Mouse (Mus musculus): ENCODE data around the gene St3gal5. TPM values are rescaled to one million over a fixed set of nuclear protein-coding genes. Genes with fewer than 3 reads are reported as not detected.
"Not testable (repeated sequence)": the region's sequence is repeated elsewhere in the genome, so short reads cannot be mapped to it uniquely, and the experiment has no call there.

Gene St3gal5
- total RNA-seq (2022): 10 to 100 TPM; 60.4 to 74.1 (median 71.4) TPM

DNA sequence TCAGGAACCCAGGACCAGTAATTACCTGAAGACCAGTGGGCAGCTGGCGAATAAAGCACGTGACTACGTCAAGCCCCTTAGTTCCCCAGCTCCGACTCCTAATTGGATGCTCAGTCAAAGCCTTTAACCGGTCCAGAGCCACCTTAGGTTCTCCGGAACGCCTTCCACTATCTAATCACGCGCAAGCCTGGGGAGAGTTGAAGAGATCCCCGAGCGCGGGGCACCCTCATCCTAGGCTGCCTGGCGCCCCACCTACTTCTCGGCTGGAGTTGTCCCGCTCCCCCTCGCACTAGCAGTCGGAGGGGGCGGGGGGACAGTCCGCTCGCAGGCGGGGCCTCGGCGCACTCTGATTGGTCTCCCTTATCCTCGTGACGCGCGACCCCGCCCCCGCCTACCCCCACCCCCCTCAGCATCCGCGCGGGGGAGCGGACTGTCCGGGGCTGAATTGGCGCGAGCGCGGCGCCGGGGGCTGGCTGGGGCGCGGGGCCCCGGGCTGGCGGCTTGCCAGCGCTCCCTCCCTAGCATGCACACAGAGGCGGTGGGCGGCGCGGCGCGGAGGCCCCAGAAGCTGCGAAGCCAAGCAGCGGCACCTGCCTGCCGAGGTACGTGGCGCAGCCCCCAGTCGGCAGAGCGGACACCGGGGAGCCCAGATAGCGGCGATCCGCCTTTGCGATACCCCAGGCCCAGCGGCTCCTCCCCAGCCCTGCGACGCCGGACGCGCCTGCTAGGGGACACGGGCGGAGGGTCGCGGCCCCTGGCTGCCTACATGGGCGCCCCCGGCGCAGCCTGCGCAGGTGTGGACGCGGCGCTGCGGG is at the start of gene St3gal5:
TSS of gene St3gal5 (plus strand) at position 412 of the 815 bp plus-strand sequence.
- peak; percentile 83 for DNase-seq (ENCODE audit: low spot score)

DNA sequence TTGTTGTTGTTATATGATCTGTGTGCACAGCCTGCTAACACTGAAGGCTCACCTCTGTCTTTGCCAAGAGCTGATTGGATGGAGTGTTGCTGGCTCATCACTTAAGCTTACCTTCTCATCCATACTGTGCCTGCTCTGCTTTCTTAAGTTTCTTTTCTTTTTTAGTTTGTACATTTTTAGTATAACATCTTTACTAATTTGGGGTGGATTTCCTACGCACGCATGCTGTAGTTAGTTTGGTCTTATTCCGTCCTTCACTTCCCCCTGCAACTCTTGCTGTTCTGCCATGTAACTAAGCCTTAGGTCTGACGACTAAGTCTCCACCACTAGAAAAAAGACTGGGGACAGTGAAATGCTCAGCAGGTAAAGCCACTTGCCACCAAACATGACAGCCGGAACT is 48.7 kb upstream of the St3gal5 start:
- DNase-seq (ENCODE audit: low spot score): no peak

DNA sequence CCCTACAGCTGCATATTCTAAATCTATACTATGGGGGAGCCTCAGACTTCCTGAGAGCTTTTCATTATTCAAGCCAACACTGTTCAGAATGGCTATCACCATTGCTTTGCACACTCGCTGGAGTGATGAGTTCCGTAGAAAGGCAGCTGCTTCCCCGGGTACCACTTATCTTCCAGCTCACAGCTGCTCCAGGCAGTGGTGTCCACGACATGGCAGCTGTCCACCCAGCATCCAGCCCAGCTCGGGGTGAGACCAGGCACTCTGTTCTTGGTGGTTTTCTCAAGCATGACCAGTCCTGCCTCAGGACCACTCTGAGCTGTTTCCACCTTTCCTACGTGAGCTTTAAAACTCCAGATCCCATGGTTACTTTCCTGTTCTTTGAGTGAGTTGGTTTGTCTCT is 47.5 kb upstream of the St3gal5 start:
- DNase-seq (ENCODE audit: low spot score): no peak

DNA sequence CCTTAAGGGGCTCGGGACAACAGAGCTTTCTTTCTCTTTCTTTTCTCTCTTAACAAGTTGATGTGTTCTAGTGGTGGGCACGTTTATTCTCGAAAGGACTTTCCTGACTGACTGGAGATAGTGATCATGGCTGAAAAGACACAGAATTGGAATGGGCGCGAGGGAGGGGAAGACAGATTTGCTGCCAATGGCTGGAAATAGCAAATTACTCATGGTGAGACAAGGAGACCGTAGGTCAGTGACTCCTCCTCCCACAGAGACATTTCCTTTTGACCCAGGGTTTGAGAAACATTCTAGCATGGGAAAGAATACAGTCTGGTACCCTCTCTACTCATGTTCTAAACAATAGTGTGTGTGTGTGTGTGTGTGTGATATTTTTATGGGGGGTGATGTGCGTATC is 46.6 kb upstream of the St3gal5 start:
- no peak for DNase-seq (ENCODE audit: low spot score)

DNA sequence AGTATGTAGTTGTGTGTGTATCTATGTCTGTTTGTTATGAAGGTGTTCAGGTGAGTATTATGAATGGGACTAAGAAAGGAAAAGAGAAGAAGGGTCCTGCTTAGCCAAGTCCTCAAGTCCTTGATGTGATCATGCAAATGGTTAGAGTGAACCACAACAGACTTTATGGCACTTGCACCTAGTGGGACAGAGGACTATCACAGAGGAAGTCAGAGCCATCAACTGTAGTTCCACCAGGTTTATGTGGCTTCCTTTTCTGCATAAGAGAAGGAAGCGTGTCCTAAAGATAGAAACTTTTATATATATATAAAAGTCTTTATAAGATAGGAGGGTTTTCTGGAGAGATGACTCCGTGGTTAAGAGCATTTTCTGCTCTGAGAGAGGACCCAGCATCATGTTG is 46.1 kb upstream of the St3gal5 start:
- DNase-seq (ENCODE audit: low spot score): no peak

DNA sequence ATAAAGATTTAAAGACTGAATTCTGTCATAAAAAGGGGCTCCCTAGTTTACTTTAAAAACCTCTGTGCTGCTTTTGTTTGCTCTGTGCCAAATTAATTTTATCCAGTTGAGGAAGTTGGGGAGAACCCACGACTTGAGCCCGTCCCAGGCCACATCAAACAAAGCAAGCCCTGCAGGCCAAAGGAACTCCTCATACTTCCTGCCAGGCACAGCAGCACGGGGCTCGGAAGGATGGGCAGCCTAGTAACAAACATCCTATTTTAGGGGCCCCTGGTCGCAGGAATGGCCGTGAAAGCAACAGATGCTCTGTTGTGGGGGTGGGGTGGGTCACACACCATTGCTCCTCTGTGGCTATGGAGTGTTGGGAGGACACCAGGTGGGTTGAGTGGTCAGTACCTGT is 45.6 kb upstream of the St3gal5 start:
- no peak for DNase-seq (ENCODE audit: low spot score)

DNA sequence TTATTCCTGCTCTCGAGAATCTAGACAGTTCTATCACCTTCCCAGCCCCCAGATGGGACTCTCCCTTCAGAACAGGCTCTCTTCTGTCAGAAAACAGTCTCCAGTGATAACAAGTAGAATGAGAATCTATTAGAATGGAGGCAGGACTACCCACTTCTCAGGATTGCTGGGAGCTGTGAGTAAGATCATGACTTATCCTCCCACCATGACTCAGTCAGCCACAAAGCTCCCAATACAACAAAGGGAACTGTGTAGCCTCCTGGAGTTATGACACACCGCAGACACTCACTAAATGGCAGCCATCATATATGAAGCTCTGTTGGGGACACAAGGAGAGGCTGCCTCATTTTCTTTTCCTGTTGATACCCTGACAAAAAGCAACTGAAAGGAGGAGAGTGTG is 40.8 kb upstream of the St3gal5 start:
- no peak for DNase-seq (ENCODE audit: low spot score)

DNA sequence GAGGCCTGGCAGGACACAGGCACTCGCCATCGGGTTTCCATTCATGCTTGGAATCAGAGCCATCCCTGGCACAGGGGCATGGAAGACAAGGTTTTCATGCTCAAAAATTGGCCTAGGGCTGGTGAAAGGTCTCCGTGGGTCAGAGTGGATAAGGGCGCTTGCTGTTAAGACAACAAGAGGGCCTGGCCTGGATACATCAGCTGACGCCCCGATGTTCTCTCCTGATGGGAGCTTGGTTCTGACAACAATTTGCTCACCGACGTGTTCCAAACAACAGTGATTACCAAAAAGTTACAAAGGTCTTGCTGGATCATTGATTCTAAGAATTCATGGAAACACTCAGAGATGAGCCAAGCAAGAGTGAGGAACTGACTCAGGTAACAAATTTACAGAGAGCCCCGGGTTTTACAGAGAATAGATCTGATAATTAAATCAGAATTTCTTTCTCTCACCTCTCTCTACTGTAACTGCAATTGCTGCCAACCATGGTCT is 38.9 kb upstream of the St3gal5 start:
- no peak for DNase-seq (ENCODE audit: low spot score)

DNA sequence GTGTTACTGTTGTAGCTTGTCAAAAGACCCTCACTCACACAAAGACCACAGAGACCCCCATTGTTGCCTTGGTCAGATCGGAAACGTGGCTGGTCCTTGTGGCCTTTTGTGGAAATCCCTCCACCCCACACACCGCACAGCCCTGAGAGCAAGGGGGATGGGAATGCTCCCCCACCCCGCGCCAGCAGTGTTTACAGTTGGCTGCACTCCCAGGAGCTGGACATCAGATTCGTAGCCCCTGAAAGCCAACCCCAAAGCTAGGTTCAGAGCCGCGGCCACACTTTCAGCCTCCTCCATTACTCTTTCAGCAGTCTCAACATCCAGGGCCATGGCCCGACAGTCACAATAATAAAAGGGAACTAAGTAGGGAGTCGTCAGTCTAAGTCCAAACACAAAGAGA is 36.7 kb upstream of the St3gal5 start:
- DNase-seq (ENCODE audit: low spot score): not testable (repeated sequence)

DNA sequence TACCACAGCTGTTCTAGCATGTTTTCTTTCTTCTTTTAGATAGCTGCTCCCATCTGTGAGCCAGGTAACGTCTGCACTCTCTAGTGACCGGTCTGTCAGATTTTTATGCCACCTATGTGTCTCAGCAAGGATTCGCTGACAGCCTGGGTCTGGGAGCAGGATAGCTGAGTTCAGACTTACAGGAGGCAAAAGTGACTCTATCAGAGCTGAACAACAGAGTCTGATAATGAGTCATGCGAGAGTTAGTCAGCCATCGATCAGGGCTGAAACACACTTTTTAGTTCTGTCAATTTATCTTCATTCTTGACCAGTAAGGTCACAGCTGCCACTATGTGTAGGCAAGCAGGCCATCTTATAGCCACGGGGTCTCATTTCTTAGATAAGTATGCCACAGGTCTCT is 33.7 kb upstream of the St3gal5 start:
- DNase-seq (ENCODE audit: low spot score): no peak

DNA sequence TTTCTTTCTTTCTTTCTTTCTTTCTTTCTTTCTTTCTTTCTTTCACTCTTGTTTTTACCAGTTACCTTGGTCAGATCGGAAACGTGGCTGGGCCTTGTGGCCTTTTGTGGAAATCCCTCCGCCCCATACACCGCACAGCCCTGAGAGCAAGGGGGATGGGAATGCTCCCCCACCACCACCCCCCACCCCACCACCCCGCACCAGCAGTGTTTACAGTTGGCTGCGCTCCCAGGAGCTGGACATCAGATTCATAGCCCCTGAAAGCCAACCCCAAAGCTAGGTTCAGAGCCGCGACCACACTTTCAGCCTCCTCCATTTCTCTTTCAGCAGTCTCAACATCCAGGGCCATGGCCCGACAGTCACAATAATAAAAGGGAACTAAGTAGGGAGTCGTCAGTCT is 31.4 kb upstream of the St3gal5 start:
- DNase-seq (ENCODE audit: low spot score): no peak

DNA sequence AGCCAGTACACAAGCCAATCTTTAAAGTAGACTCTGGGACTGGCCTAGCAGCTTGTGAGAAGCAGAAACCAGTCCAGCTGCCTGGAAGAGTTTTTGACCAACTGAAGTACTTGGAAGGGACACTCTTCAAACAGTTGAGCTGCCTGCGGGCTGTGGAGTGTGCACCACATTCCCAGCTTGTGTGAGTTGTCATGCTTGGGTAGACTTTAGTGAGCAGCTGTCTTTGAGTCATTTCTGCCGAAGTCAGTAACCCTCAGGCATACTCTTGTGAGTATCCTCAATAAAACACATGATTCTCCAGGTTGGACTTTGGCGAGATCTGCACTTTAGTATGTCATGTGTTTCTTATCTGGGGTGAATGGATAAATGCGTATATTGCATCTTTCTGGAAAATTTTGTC is 29.0 kb upstream of the St3gal5 start:
- DNase-seq (ENCODE audit: low spot score): no peak

DNA sequence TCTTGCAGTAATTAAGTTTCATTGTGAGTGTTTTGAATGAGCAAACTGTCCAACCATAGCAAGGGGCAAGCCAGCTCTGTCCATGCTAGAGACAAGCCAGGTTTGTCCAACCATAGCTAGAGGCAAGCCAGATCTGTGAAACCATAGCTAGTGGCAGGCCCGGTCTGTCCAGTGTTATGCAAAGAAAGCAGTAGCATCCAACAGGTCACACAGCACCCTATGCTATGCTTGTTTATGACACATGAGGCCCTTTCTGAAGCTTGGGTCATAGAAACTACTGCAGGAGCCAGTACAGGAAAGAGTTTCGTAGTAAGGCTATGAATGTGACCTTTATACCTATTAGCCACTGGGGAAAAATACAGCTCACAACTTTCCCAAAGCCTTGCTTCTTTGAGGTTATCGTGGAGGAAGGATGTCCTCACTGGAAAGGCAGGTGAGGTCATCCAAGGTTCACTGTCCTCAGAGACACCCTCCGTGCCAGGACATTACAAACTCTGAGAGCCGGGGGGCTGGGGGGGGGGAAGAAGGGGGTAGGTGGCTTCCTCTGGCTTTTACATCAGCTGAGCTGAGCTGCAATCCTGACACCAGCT is 26.0 kb upstream of the St3gal5 start:
- DNase-seq (ENCODE audit: low spot score): peak; percentile 21

DNA sequence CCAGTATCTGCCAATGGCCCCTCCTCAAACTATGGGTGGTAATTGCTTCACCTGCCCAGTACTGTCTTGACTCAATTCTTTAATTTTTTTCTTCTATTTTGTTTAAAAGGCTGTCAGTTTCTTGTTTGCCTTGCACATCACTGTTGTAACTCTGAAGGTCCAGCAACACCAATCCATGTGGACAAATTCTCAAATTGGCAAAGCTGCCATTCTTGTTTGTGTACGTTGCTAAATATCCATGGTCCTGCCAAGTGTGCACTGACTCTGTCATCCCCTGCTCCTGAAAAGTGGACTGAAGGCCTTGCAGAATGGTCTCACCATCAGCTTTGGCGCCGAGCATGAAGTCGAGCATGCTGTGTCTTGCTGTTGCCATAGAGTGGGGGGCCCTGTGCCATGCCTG is 23.6 kb upstream of the St3gal5 start:
- no peak for DNase-seq (ENCODE audit: low spot score)

DNA sequence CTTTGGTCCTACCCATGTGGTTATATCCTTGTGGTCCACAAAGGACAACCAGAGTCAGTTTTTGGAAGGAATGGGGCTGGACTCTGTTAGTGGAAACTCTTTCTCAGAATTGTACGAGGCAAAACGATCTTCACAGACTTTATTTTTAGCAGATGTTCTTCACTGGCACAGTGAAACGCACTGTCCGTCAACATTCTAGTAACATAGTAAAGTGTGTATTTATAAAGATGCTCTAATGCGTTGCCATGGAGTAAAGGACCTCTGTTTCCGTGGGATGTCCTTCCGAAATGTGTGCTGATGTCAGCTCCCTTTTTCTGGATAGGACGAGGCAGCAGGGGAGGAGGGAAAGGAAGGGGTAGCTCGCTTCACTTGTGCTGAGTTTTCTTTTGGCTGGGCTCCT is 20.9 kb upstream of the St3gal5 start:
- no peak for DNase-seq (ENCODE audit: low spot score)

DNA sequence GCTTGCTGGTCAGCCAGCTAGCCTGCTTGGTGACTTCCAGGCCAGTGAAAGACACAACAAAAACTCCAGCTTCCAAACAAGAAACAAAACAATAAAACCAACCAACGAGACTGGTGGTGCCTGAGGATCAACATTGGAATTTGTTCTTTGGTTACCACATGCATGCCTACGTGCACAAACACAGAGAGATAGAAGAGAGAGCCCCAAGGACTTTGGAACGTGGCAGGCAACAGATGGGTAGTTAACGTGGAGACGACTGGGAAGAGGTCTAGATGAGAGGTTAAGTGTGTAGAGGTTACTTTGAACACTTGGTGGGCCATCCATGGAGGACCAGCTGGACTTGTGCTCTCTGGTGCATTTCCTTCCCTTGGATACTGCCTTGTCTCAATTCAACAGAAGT is 19.2 kb upstream of the St3gal5 start:
- no peak for DNase-seq (ENCODE audit: low spot score)

DNA sequence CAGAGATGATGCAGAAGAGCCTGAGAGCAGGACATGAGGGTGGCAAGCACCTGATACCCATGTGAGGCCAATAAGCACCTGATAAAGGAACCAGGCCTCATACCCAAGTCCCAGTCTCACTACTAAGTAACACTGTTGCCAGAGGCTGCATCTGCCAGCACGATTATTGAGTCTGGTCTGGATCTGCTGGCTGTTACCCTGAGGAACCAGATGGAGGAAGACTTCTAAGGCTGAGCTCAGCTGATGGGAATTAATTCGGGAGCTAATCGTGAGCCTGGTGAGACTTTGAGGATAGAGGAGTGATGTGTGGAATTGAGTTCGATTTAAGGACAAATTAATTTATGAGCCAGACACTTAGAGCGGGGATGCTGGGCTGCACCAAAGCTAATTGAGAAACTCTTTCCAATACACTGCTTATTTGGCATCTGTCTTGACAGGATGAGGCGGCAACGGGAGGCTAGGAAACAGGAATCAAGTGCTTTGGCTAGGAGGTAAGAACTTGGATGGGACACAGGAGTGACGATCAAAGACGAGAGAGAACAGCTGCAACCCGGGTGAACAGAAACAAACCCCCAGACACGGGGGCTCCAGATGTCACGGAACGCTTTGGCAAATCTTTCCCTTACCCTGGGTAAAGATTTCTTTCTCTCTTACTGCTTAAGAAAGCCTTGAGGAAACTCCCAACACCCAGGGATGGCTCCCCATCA is 15.9 kb upstream of the St3gal5 start:
- DNase-seq (ENCODE audit: low spot score): peak; percentile 40

DNA sequence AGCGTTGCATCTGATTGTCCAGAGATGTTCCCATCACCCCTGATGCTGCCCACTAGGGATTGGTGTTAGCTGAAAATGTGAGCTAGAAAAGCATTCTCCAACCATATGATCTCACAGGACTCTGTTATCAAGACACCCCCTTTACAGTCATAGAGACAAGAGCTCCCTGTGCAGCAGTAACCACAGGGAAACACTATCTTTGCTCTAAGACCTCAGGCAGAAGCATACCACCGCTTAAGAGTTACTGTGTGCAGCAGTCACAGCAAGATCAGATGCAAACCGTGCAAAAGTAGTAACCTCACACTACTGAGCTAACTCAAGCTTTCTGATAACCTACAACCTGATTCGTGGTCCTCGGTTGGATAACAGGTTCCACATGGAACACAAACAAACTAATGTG is 10.0 kb upstream of the St3gal5 start:
- DNase-seq (ENCODE audit: low spot score): no peak

DNA sequence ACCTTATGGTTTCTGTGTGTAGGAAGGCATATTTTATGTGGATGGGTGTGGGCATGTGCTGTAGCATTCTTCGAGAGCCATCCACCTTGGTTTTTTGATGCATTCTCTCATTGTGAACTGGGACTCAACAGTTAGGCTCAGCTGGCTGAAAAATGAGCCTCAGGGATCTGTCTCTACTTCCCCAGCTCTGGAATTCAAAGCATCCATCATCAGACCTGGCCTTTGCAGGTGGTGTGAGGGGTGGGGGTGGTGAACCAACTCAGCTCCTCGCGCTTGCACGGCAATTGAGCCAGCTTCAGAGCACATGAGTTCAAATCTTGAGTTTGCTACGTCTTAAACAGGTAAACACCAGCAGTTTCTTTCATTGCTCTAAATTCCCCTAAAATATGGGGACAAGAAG is 7.5 kb upstream of the St3gal5 start:
- no peak for DNase-seq (ENCODE audit: low spot score)

DNA sequence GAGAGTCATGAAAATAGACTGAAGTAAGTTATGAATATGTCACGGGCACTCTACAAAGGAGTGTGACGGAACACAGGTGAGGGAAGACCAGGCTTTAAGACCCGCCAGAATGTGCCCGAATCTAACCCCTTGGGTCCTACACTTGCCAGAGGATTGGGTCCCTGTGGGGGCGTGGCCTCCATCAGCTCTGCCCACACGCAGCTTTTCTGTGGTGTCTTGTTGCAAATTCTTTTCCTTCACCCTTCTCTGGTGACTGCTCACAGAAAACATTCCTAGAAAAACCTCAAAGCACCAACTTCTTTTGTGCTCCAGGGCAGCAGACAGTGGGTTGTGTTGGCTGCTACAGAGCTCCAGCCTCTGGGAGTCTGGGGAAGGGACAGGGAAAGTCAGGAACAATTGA is 6.4 kb upstream of the St3gal5 start:
- DNase-seq (ENCODE audit: low spot score): no peak

DNA sequence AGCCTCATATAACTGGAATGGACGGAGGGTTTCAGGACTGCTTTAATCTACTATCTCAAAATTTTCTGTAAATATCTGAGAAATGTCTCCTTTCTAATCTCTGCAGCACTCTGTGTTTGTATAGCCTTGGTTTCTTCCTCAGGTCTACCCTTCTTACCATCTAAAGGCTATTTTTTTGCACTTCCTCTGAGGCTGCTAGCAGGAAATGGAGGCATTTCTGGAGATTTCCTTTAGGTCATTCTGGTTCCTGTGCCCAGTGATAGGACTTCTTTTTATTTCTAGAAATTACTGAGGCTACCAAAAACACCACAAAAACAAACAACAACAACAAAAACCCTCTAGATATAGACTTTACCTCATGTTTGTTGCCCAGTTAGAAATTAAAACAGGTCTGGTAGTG is 4.3 kb upstream of the St3gal5 start:
- DNase-seq (ENCODE audit: low spot score): no peak

DNA sequence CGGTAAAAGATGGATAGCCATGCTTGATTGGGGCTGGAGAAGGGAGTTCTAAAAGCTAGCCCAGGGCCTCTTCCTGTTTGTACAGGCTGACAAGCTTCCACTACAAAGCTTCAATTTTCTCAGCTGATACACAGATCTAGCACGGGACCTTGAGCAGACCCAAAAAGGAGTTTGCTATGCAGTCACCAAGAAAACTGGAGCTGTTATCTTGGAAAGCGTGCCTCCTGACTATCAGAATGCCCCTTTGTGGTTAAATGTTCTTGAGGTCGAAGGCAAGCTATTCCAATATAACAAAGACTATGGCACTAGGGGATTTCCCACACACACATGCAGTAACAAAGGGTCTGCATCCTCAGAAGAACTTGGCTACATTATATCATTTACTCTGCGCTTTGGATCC is 1.2 kb upstream of the St3gal5 start:
- no peak for DNase-seq (ENCODE audit: low spot score)

DNA sequence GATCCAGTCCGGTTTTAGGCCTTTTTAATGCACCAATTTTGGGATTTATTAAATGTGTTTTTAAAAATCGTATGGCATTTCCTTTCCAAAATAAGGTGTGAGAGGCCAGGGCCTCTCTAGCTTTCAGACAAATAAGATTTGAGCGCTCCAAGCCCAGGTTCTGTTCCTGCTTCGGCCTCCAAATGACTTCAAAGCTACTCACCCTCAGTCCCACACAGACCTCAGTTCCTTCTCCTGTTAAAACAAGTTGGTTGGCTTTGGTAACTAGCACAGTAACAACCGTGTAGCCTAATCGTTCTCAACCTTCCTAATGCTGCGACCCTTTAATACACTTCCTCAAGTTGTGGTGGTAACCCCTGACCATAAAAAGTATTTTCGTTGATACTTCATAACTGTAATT is 723 bp upstream of the St3gal5 start:
- DNase-seq (ENCODE audit: low spot score): no peak
